Mouse (Mus musculus) liver, adult 2 months (tissue): ENCODE results near the gene Pknox2. TPM values are rescaled to one million over a fixed set of nuclear protein-coding genes. Genes with fewer than 3 reads are reported as not detected.
A peak's percentile ranks its signal among the peaks of the same experiment; 100 is the strongest.

Source experiments
- DNase-seq: peaks from one replicate; pipeline ENCODE4 v3.0.0-alpha.2; 2011; ENCODE audit warnings: low read depth, low spot score; ENCODE audit errors: extremely low read depth
- H3K27ac ChIP-seq: fragments of 200-500 bp; replicated peaks from 2 replicates; pipeline ENCODE4 v1.5.1; 2012; ENCODE audit warnings: low read depth, mild to moderate bottlenecking, control low read depth, inconsistent platforms, low read length; ENCODE audit not compliant: insufficient read depth
- H3K27me3 ChIP-seq: fragments of 200-500 bp; 2 replicates; pipeline ENCODE4 v1.6.1; 2012; ENCODE audit warnings: mild to moderate bottlenecking, moderate library complexity, low read length, inconsistent platforms; ENCODE audit not compliant: control insufficient read depth, insufficient read depth
- H3K36me3 ChIP-seq: fragments of 200-500 bp; 2 replicates; pipeline ENCODE4 v1.6.1; 2012; ENCODE audit warnings: low read length, inconsistent platforms; ENCODE audit not compliant: control insufficient read depth, insufficient read depth
- H3K4me1 ChIP-seq: fragments of 200-500 bp; 2 replicates; pipeline ENCODE4 v1.6.1; 2011; ENCODE audit warnings: low read length; ENCODE audit not compliant: control insufficient read depth, insufficient read depth
- H3K4me3 ChIP-seq: fragments of 200-500 bp; 2 replicates; pipeline ENCODE4 v1.5.1; 2011; ENCODE audit warnings: low read depth, mild to moderate bottlenecking, control low read depth, low read length, moderate library complexity; ENCODE audit not compliant: insufficient read depth
- H3K79me2 ChIP-seq: fragments of 200-500 bp; 2 replicates; pipeline ENCODE4 v1.6.1; 2012; ENCODE audit warnings: inconsistent platforms, mild to moderate bottlenecking, low read length, moderate library complexity; ENCODE audit not compliant: control insufficient read depth, insufficient read depth
- H3K9ac ChIP-seq: fragments of 200-500 bp; 2 replicates; pipeline ENCODE4 v1.6.1; 2012; ENCODE audit warnings: low read depth, mild to moderate bottlenecking, control low read depth, inconsistent platforms, low read length
- CTCF ChIP-seq: fragments of 200-500 bp; IDR thresholded peaks from 2 replicates; pipeline ENCODE4 v1.5.1; 2011; ENCODE audit warnings: low read depth, low read length, control low read depth
- POLR2A ChIP-seq: fragments of 200-500 bp; IDR thresholded peaks from 2 replicates; pipeline ENCODE4 v1.6.1; 2011; ENCODE audit warnings: low read length, control low read depth; ENCODE audit not compliant: insufficient read depth; ENCODE audit errors: extremely low read depth
- WGBS: fragments of 180-500 bp; shearing (Covaris S2); methylation state at CpG from one replicate; pipeline ENCODE4 v1.1.7; 2018; 5-methylcytosine and 5-hydroxymethylcytosine counted together
- polyA plus RNA-seq: library from polyadenylated mRNA; depleted of rRNA; stranded (reverse); fragments of >200 nt; gene quantifications from 2 replicates; pipeline ENCODE4 v1.2.3, GENCODE M21; 2012
- total RNA-seq: library from RNA; depleted of rRNA; stranded (reverse); fragments of >200 nt; gene quantifications from 2 replicates; pipeline ENCODE4 v1.2.3, GENCODE M21; 2014

Pknox2 gene
- total and polyA plus RNA-seq, 2 experiments, result 0.09 to 0.42 TPM

GRCm38 (mm10) chr9:36968236-36968635 lies 179.0 kb downstream of the Pknox2 start:
- Histone ChIP-seq H3K9ac (no peak overlapping the region), H3K4me3 (no peak overlapping the region), H3K4me1 (no peaks in the 10 kb centered on the region), H3K36me3 (no peaks in the 10 kb centered on the region), H3K27me3 (no peaks in the 10 kb centered on the region), H3K79me2 (no peaks in the 10 kb centered on the region), H3K27ac (no peak overlapping the region)
- no peak for DNase-seq
- TF ChIP-seq POLR2A (no peak), CTCF (no peak)
- WGBS, result 80% methylated on average over 7 of the region's 7 CpGs

- no peaks in the 10 kb centered on the region for H3K4me1 ChIP-seq
- no peak overlapping the region for H3K4me3 ChIP-seq
- no peak overlapping the region for H3K9ac ChIP-seq
- no peaks in the 10 kb centered on the region for H3K36me3 ChIP-seq
- DNase-seq, result peak; percentile 13
- 71% methylated on average over 5 of the region's 5 CpGs for WGBS
- H3K79me2 ChIP-seq, result no peaks in the 10 kb centered on the region
- TF ChIP-seq POLR2A (no peak), CTCF (0 out of 2 replicates have a peak, but pooled peaks have one; percentile 11)
- H3K27me3 ChIP-seq, result no peaks in the 10 kb centered on the region
- H3K27ac ChIP-seq, result no peak overlapping the region
These were observed 181.5 kb downstream of the Pknox2 start for GRCm38 (mm10) chr9:36965720-36966119.

- no peaks in the 10 kb centered on the region for H3K27me3 ChIP-seq
- no peak overlapping the region for H3K27ac ChIP-seq
- no peak overlapping the region for H3K9ac ChIP-seq
- TF ChIP-seq POLR2A (no peak), CTCF (no peak)
- no peaks in the 10 kb centered on the region for H3K79me2 ChIP-seq
- H3K36me3 ChIP-seq, result no peaks in the 10 kb centered on the region
- H3K4me3 ChIP-seq, result no peak overlapping the region
- H3K4me1 ChIP-seq, result no peaks in the 10 kb centered on the region
- no peak for DNase-seq
- WGBS, result 48% methylated on average over 5 of the region's 5 CpGs
These were observed 183.0 kb downstream of the Pknox2 start for GRCm38 (mm10) chr9:36964230-36964629.

- DNase-seq, result no peak
- Histone ChIP-seq H3K9ac (no peak overlapping the region), H3K4me1 (no peaks in the 10 kb centered on the region), H3K4me3 (no peak overlapping the region), H3K27ac (no peak overlapping the region), H3K79me2 (no peaks in the 10 kb centered on the region), H3K27me3 (no peaks in the 10 kb centered on the region), H3K36me3 (no peaks in the 10 kb centered on the region)
- 62% methylated on average over 3 of the region's 3 CpGs for WGBS
- TF ChIP-seq POLR2A, result no peak
- no peak for TF ChIP-seq CTCF
These were observed 183.7 kb downstream of the Pknox2 start for GRCm38 (mm10) chr9:36963512-36963911.

- H3K36me3 ChIP-seq, result no peaks in the 10 kb centered on the region
- H3K4me3 ChIP-seq, result no peak overlapping the region
- 82% methylated on average over 1 of the region's 1 CpGs for WGBS
- no peak for TF ChIP-seq POLR2A
- TF ChIP-seq CTCF, result no peak
- H3K9ac ChIP-seq, result no peak overlapping the region
- H3K27me3 ChIP-seq, result no peaks in the 10 kb centered on the region
- no peaks in the 10 kb centered on the region for H3K79me2 ChIP-seq
- no peak overlapping the region for H3K27ac ChIP-seq
- DNase-seq, result no peak
- no peaks in the 10 kb centered on the region for H3K4me1 ChIP-seq
These were observed 185.3 kb downstream of the Pknox2 start for GRCm38 (mm10) chr9:36961874-36962273.

GRCm38 (mm10) chr9:36961153-36961552 lies 186.1 kb downstream of the Pknox2 start:
- H3K9ac ChIP-seq, result no peak overlapping the region
- H3K79me2 ChIP-seq, result no peaks in the 10 kb centered on the region
- H3K4me3 ChIP-seq, result no peak overlapping the region
- no peak overlapping the region for H3K27ac ChIP-seq
- H3K4me1 ChIP-seq, result no peaks in the 10 kb centered on the region
- no peaks in the 10 kb centered on the region for H3K36me3 ChIP-seq
- WGBS, result 88% methylated on average over 5 of the region's 5 CpGs
- DNase-seq, result no peak
- H3K27me3 ChIP-seq, result no peaks in the 10 kb centered on the region
- TF ChIP-seq CTCF, result no peak
- no peak for TF ChIP-seq POLR2A
